Mouse (Mus musculus): ENCODE results near the gene Fanci.

The Fanci gene

DNA sequence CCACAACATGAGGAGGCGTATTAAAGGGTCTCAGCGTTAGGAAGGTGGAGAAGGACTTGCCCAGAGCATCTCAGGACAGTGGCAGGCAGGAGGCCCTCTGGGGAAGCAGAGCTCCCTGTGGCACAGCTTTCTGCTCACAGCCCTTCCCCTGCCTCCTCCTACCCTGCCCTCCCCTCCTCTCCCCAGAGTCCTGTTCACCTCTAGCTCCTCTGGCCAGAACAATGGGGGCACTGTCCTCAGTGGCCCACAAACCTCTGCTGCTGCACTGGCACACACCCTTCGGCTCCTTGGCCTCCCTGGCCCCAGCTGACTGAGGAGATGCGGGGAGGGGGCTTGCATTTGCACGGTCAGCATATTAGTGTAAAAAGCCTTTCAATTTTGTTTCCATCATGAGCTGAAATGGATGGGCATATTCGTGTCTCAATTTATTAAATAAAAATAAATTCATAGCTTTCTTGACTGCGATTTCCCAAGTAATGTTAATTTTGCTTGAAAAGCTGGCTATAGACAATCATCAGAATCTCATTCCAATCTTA lies 3.0 kb upstream of the Fanci start:
- no peak for DNase-seq

DNA sequence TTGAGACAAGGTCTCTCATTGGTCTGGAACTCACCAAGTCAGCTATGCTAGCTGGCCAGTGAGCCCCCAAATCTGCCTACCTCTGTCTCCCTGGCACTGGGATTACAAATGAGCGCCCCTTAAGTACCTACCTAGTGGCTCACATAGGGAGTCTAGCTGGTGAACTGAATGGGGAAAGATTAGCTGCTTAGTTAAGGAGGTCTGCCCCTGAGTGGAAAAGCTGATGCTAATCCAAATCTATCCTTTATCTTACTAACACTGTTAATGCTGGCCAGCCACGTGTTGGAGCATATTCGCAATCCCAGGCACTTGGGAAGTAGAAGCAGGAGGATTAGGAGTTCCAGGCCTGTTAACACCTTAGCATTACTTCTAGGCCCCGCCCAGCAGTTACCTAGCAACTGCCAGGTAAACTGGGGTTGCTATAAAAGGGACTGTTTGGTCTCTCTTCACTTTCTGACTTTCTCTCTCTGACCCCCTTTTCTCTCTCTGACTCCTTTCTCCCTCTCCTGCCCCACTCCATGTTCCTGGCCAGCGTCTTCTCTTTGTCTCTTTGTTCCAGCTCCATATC lies 1.5 kb upstream of the Fanci start:
- DNase-seq = peak; percentile 58

DNA sequence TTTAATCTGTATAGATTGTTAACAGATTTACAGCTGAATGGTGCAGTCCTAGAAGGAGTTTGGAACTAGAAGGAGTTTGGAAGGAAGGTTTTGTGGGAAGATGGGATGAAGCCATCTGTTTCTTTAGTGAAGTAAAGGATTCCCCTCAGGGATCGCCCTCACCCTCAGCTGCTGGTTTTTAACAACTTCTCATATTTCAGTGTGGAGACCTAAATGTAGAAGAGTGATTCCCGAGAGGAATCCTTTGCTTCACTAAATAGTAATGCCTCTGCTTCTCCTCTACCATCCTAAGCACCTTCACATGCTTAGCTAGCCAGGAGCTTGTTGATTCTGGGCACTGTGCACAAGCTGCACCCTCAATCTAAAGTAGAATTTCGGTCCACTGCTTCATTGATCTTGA lies 258 bp upstream of the Fanci start:
- no peak for DNase-seq

DNA sequence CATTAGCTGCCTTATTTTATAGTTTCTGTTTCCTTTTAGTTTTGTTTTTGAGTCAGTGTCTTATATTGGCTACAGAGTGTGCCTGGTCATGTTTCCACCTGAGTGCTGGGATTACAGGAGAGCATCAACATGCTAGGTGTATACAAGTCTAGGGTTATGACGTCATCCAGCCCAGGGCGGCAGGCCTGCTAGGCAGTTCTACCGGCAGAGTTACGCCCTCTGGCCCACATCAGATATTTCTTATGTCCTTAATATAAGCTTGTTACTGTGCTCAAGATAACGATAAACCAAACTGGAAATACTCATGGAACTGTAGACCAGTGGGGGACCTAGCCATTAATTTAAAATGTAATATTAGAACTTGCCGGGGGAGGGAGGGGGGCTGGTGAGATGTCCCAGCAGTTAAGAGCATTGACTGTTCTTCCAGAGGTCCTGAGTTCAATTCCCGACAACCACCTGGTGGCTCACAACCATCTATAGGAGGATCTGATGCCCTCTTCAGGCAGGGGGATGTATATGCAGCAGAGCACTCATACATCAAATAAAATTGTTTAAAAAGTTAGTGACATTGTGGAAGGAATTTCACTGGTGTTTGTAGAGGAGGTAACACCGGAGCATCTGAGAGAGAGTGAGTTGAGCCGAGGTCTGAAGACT lies 1.3 kb downstream of the Fanci start:
- no peak for DNase-seq

DNA sequence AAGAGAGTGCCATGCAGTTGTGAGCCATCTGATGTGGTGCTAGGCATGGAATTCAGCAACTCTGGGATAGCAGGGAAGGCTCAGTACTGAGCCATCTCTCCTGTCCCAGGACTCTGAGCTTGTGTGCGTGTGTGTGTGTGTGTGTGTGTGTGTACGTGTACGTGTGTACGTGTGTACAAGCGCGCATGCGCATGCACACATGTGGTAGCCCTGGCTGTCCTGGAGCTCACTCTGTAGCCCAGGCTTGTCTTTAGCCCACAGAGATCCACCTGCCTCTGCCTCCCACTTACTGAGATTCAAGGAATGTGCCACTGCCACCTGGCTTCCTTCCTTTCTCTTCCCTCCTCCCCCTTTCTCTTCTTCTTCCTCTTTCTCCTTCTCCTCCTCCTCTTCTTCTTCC lies 2.2 kb downstream of the Fanci start:
- no peak for DNase-seq

DNA sequence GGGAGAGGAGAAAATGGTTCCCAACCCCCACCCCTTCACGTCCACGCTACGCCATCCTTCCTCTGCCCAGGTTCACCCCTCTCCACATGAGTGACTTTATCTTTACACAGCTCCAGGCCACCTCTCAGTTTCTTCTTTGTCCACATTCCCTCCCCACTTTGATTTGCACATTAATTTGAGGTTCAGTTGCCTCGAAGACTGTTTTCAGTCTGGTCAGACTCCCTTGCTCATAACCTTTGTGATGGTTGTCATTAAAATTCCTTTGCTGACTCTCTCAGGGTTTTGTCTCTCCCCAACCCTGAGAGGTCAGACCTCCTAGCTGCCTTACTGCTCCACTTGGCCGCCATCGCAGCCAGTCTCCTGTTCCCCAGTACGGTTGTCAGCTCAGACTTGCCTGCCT lies 2.9 kb downstream of the Fanci start:
- DNase-seq = no peak

DNA sequence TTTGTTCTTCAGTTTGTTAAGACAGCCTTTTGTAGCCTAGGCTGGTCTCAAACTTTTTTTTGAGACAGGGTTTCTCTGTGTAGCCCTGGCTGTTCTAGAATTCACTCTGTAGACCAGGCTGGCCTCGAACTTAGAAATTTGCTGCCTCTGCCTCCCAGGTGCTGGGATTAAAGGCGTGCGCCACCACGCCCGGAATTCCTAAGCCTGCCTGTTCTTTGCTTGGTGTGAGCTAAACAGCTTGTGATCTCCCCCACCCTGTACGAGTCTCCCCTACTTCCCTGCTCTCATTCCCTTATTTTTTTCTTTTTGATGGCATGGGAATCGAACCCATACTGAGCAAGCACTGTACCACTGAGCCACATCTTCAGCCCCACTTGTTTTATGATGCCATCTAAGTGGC lies 3.5 kb downstream of the Fanci start:
- no peak for DNase-seq

DNA sequence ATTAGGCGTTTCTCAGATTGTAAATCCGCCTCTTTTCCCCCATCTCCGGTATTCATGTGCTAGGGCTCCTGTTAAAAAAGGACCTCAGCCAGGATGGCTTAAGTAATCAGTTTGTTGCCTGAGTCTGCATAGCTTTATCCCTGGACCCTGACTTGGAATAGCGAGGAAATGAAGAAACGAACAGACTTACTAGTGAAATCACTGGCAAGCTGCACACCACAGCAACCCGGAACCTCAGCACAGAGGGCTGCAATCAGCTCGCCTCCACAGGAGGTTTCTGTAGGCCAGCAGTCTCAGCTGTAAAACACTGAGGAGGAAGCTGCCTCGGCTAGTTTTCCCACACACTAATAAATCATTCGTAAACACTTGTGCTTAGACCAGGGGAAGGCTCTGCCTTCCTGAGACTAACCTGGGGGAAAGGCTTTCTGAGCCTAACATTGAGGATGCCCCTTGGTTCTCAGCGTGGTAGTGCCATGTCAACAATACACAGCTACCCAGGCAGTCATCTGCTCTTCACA lies 5.8 kb downstream of the Fanci start:
- no peak for DNase-seq

DNA sequence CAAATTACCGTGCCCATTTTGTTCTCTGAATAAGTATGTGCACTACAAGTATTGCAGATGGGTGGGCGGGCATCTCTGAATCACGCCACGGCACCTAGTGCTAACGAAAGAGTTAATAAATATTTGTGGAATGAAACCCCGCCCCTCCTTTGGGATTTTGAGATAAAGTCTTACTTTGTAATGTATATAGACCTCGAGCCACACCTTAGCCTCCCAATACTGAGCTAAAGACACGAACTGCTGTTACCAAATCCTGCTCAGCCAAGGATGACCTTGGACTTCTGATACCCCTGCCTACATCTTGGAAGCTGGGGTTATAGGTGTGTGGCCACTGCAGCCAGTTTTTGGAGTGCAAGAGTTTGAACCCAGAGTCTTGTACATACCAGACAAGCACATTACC lies 6.7 kb downstream of the Fanci start:
- no peak for DNase-seq

DNA sequence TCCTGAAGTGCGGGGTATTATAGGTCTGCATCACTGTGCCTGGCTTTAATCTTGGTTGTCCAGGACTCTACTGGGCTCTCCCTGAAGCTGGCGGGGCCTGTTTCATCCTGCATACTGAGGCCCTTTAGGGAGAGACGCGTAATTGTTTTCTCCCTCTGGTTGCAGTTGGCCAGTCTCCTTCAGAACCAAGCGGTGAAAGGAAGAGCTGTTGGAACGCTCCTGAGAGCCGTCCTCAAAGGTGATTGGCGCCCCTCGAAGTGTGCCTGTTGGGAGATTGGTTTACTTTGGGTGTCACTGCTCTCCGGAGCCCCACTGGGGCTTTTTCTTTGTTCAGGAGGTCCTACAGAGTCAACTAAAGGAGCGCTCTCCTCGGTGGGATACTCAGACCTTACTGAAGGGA lies 7.2 kb downstream of the Fanci start:
- DNase-seq = no peak

DNA sequence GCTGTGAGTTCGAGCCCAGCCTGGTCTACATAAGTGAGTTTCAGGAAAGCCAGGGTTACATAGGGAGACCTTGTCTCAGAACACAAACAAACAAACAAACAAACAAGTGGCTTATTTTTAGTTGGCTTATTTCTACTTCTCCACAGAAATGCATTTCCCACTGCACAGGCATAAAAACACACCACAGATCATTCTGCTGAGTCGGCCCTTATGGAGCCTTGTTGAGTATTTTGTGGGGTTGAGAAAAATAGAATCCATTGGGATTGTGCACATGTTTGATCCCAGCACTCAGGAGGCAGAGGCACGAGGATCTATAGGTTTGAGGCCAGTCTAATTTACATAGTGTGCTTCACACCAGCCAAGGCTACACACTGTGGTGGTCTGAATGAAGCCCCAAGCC lies 8.6 kb downstream of the Fanci start:
- no peak for DNase-seq

DNA sequence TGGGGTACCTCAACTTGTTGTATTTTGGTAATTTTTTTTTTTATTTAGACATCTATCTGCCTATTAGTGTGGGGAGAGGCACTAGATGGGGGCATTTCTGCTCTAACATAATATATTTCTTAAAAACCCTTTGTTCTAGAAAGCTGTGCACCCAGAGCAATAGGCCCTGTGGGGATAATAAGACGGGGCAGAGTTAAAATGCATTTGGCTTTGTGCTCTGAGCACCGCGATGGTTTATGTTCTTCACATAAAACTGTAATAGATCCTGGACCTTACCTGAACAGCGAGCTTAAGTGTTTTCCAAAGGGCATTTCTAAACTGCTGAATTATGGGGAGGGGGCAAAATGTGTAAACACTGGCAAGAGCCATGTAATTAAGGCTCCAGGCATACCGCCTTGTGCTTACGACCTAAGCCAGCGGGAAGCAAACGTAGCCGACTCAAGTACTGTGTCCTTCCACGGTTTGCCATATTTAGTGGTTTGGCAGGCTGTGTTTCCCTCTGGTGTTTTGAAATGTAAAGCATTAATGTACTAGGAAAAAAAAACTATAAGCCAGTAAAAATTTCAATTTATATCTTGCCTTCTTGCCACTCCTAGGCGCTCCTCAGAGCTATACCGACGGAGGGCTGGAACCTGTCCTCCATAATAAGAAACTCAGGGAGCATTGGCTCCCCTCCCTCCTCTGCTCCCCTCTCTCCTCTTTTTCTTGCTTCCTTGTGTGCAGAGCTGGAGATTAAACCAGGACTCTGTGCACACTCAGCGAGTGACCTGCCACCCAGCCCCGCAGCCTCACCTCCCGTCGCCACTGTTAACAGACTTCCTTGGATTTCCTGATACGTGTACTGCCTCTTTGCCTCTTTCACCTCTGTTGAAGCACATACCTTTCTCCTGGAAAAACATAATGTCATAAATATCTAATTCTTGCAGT lies 23.0 kb downstream of the Fanci start:
- no peak for DNase-seq

DNA sequence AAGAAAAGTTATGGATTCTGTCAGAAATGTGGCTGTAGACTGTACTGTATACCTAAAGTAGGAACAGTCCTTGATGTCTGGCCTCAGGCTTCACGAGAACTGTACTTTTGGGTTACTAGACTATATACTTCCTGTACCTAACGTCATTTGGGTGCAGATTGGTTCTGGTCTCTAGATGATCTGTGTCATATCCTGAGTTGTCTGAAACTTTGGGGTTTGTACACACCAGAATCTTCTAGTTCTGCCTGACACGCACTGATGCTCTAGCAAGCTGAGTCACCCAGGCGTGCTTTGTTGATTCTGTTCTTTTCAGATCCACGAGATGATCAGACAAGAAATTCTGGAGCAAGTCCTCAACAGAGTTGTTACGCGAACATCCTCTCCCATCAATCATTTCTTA lies 28.2 kb downstream of the Fanci start:
- DNase-seq = no peak

DNA sequence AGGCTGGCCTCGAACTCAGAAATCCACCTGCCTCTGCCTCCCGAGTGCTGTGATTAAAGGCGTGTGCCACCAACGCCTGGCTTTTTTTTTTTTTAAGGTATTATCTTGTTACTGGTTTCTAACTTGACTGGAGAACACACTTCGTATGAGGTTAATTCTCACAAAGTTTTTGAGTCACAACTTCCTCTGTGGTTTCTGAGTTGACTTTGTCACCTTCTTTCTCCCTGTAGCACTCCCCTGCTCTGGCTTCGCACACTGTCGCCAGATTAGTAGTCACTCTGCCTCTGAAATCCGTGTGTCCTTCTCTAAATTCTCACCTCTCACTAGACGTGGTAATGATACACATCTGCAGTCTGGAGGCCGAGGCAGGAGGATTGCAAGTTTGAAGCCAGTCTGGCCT lies 31.1 kb downstream of the Fanci start:
- DNase-seq = no peak

DNA sequence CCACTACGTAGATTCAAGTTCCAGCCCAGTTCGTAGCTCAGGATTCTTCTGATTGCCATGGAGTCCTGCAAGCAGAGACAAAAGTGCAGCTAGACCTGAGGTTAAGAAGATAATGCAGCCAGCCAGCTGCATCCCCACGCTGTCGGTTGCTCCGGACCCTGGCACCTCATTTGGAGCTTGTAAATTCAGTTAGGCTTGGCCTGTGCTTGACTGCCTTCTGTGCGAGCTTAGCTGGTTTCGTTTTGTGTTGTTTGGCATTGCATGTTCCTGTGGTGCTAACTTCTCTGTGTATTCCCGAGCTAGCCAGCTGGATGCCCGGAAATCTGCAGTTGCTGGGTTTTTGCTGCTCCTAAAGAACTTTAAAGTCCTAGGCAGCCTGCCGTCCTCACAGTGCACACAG lies 34.1 kb downstream of the Fanci start:
- DNase-seq = no peak

DNA sequence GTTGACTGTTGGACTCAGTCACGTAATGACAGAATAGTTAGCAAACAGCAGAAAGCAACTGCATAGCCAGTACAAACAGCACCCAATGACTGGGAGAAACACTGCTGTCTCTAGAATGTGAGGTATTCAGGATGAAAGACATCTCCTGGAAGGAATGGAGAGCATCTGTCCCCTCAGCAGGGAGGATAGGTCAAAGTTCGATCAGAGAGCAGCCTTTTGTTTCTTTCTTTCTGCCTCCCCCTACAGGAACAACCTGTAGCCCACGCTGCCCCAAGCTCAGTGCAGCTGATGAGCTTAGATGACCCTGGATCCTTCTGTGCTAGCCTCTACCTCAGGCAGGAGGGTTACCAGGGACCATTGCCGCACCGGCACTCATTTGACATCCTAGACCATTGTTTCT lies 36.5 kb downstream of the Fanci start:
- DNase-seq = no peak

DNA sequence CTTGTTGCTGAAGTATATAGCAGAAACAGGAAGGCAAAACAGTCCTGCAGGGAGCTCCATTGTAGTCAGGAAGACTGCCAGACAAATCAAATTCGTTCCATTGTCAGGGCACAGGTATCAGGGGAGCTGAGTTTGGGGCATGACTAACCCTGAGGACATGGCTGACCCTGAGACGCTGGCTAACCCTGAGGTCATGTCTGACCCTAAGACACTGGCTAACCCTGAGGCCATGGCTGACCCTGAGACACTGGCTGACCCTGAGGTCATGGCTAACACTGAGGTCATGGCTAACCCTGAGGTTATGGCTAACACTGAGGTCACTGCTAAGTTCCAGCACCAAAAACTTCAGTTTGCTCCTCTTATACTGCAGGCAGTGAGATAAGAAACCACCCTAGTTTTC lies 48.3 kb downstream of the Fanci start:
- DNase-seq = no peak

DNA sequence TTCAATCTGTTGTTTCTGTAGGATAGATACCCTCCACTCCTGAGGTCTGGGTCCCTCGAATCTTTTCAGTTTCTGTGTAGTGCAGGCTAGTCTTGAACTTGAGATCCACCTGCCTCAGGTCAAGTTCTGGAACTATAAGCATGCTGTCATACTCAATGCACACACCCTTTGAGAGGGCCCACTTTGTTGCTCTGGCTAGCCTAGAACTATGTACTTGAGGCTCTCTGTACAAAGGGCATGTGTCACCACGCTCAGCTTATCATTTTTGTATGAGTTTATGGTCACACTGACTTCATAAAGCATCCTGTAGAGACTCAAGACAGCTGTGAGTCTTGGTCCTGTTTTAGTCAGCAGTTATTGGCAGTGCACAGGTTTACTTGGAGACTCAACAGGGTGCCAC lies 55.3 kb downstream of the Fanci start:
- DNase-seq = no peak

DNA sequence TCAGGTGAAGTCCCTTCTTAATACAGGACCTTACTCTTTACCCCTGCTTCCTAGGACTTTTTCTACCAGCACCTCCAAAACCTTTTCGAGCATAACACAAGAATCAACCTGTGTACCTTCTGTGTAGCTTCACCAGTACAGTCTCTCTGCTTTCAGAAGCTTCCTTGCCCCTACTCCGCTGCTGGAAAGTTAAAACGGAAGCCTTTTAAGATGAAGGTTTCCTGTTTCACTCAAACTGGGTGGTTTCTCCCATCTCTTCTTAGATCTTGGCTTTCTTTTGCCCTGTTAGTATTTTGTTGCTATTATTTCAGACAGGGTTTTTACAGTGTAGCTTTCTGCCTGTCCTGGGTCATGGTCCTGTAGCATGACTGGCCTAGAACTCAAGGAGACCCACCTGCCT lies 55.8 kb downstream of the Fanci start:
- no peak for DNase-seq

DNA sequence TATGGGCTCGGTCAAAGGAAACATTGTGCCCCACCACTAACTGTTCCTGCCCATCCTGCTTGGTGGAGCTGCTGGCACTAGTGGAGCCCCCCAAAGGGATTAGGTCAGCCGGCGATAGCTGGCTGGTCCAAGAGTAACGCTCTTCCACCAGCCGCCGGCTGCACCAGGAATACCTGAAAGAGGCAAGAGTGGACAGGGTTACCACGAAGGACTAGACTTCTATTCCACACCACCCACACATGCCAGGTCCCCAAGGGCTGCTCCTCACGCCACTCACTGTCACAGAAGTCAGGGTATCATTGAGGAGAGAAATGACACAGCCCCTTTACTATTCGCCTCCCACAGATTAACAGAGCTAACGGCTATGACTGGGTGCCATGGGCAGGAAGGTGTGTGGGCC lies 70.0 kb downstream of the Fanci start:
- DNase-seq = no peak

DNA sequence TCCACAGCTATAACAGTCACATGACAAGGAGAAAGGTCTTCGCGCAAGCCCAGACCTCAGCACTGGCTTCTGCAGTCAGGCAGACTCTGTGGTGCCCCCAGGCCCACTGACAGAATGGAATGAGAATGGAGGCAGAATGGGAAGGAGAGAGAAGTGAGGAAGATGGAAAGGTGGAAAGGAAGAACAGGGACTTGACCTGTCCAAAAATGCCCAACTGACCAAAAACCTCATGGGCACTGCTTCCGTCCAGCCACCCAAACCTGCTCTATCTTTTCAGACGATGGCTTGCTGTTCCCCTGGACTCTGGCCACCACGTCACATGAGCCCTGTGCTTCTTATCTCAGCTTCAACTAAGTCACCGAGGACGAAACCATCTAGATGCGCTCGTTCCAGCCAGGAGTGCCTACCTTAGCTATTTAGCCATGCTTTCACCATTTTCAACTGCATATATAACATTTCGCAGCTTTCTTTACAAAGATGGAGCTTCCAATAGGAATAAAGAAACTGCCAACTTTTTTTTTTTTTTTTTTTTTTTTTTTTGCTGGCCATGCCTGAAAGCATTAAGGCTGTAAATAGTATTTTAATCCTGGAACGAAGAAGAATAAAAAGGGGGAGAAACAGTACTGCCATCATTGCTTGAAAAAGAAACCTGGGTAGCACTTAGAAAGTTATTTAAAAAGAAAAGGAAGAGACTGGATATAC lies 71.8 kb downstream of the Fanci start:
- no peak for DNase-seq

DNA sequence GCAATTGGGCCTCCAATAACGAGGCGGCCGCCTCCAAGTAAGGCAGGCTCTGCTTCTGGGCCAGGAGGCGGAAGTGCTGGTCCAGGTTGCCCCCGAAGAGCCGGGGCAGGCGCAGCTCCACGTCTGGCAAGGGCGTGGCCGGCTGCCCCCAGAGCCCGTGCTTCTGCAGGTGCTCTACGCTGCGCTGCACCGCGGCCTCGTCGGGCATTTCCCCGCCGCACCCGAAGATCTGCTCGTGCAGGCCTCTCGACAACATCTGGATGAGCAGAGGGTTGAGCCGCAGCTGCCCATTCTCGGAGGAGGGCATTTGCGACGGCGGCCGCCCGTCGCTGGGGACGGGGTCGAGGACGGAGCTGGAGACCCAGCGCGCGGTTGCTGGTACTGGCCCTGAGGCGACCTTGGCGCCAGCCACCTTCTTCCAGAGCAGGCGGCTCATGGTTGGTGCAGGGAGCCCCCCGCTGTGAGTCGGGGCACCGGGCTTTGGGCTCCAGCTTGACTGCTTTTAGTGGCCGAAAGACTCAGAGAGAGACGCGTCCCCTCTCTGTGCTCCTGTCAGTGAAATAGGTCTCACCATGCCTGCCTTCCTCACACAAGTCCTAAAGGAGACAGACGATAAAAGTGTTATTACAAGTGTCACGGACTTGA lies 73.2 kb downstream of the Fanci start:
- no peak for DNase-seq

Measured in lung, postnatal 36 days (tissue).